Mouse (Mus musculus) intestine, embryonic 15.5 days (tissue): Measurements from ENCODE around the gene Tada2a. TPM values are rescaled to one million over a fixed set of nuclear protein-coding genes. Genes with fewer than 3 reads are reported as not detected.

ENCODE experiments used
- ATAC-seq: fragments of 200-750 bp; cut with Nextera tagmentation; 2 replicates; pipeline ENCODE4 v1.8.0; 2017; ENCODE audit warnings: moderate TSS enrichment, moderate library complexity
- H3K27ac ChIP-seq: fragments of 300-500 bp; sonication (generic); 2 replicates; pipeline ENCODE4 v1.5.1; 2015; ENCODE audit warnings: mild to moderate bottlenecking, inconsistent platforms
- H3K27me3 ChIP-seq: fragments of 300-500 bp; sonication (generic); replicated peaks from 2 replicates; pipeline ENCODE4 v1.6.1; 2015; ENCODE audit warnings: inconsistent platforms
- H3K36me3 ChIP-seq: fragments of 300-500 bp; sonication (generic); 2 replicates; pipeline ENCODE4 v1.6.1; 2015; ENCODE audit warnings: inconsistent platforms
- H3K4me1 ChIP-seq: fragments of 300-500 bp; sonication (generic); replicated peaks from 2 replicates; pipeline ENCODE4 v1.6.1; 2015; ENCODE audit warnings: inconsistent platforms
- H3K4me2 ChIP-seq: fragments of 300-500 bp; sonication (generic); replicated peaks from 2 replicates; pipeline ENCODE4 v1.6.1; 2015; ENCODE audit warnings: mild to moderate bottlenecking, inconsistent platforms
- H3K4me3 ChIP-seq: fragments of 300-500 bp; sonication (generic); replicated peaks from 2 replicates; pipeline ENCODE4 v1.5.1; 2015; ENCODE audit warnings: inconsistent platforms
- H3K9ac ChIP-seq: fragments of 300-500 bp; sonication (generic); 2 replicates; pipeline ENCODE4 v1.6.1; 2015; ENCODE audit warnings: inconsistent platforms
- H3K9me3 ChIP-seq: fragments of 300-500 bp; sonication (generic); 2 replicates; pipeline ENCODE4 v1.6.1; 2016; ENCODE audit warnings: inconsistent platforms
- WGBS: fragments of 180-500 bp; shearing (Covaris S2); methylation state at CpG from one replicate; pipeline ENCODE4 v1.1.7; 2015; 5-methylcytosine and 5-hydroxymethylcytosine counted together
- polyA plus RNA-seq: library from polyadenylated mRNA; unstranded; fragments of >200 nt; fragmentation: Nextera tagmentation; extraction: Ambion mirVana; gene quantifications from 2 replicates; pipeline ENCODE4 v1.2.1, GENCODE M21; 2015

The Tada2a gene
- 25.4 and 25.9 TPM in 2 replicates for polyA plus RNA-seq

- Histone ChIP-seq H3K9ac (peak within 1 kb of the TSS; percentile 85), H3K36me3 (no peaks in the 10 kb centered on the region), H3K27ac (peak within 1 kb of the TSS; percentile 74), H3K27me3 (no peaks in the 10 kb centered on the region), H3K4me1 (peaks cover 4% of the 10 kb centered on the region), H3K9me3 (no peaks in the 10 kb centered on the region), H3K4me2 (peak within 1 kb of the TSS; percentile 87), H3K4me3 (peak within 1 kb of the TSS; percentile 90)
- ATAC-seq = peak; percentile 96
- under 1% methylated on average over 67 of the region's 83 CpGs for WGBS
Observed at GRCm38 (mm10) chr11:84128943-84129798, at the start of gene Tada2a, which contains the start of gene Acaca. Tada2a (minus strand) TSS chr11:84129600. Acaca (plus strand) TSS chr11:84129672.

- H3K9ac ChIP-seq = no peak overlapping the region
- H3K4me2 ChIP-seq = peak overlapping the region; percentile 85
- H3K27me3 ChIP-seq = no peaks in the 10 kb centered on the region
- no peak for ATAC-seq
- H3K27ac ChIP-seq = peak overlapping the region; percentile 88; the same call in 1 of the 2 replicates
- no peaks in the 10 kb centered on the region for H3K9me3 ChIP-seq
- WGBS = 37% methylated on average over 4 of the region's 4 CpGs
- no peaks in the 10 kb centered on the region for H3K36me3 ChIP-seq
- peaks cover 7% of the 10 kb centered on the region for H3K4me1 ChIP-seq
- no peak overlapping the region for H3K4me3 ChIP-seq
Observed at GRCm38 (mm10) chr11:84178571-84178970, 49.2 kb upstream of the Tada2a start.

GRCm38 (mm10) chr11:84172539-84173435 is 43.4 kb upstream of the Tada2a start:
- WGBS = 59% methylated on average over 11 of the region's 11 CpGs
- H3K9me3 ChIP-seq = no peaks in the 10 kb centered on the region
- no peak overlapping the region for H3K9ac ChIP-seq

GRCm38 (mm10) chr11:84168701-84169288 is 39.4 kb upstream of the Tada2a start:
- H3K27me3 ChIP-seq = no peaks in the 10 kb centered on the region
- H3K4me2 ChIP-seq = peak overlapping the region; percentile 31; the same call in 1 of the 2 replicates
- WGBS = 26% methylated on average over 7 of the region's 7 CpGs
- no peaks in the 10 kb centered on the region for H3K36me3 ChIP-seq
- no peak overlapping the region for H3K4me3 ChIP-seq
- H3K9ac ChIP-seq = no peak overlapping the region
- peak; percentile 44 for ATAC-seq
- H3K27ac ChIP-seq = no peak overlapping the region
- no peaks in the 10 kb centered on the region for H3K9me3 ChIP-seq
- no peaks in the 10 kb centered on the region for H3K4me1 ChIP-seq

More at GRCm38 (mm10) chr11:84172539-84173435, 43.4 kb upstream of the Tada2a start:
- Histone ChIP-seq H3K27ac (0 out of 2 replicates have a peak overlapping the region, but pooled peaks have one; percentile 11), H3K27me3 (no peaks in the 10 kb centered on the region), H3K4me3 (no peak overlapping the region), H3K4me1 (no peaks in the 10 kb centered on the region), H3K4me2 (no peak overlapping the region), H3K36me3 (no peaks in the 10 kb centered on the region)
- peak; percentile 78 for ATAC-seq

- Histone ChIP-seq H3K4me1 (no peaks in the 10 kb centered on the region), H3K36me3 (no peaks in the 10 kb centered on the region), H3K27ac (no peak within 1 kb of the TSS), H3K4me3 (no peak within 1 kb of the TSS), H3K27me3 (no peaks in the 10 kb centered on the region), H3K9me3 (no peaks in the 10 kb centered on the region), H3K9ac (no peak within 1 kb of the TSS), H3K4me2 (no peak within 1 kb of the TSS)
- 0 out of 2 replicates have a peak, but pooled peaks have one; percentile 39 for ATAC-seq
- 71% methylated on average over 5 of the region's 5 CpGs for WGBS
Observed at GRCm38 (mm10) chr11:84167046-84167526, 37.7 kb upstream of the Tada2a start, which contains the start of gene Gm11437. Gm11437 (minus strand) TSS chr11:84167476.

- 24% methylated on average over 4 of the region's 4 CpGs for WGBS
Observed at GRCm38 (mm10) chr11:84164561-84164960, 35.2 kb upstream of the Tada2a start.

GRCm38 (mm10) chr11:84164123-84164522 is 34.7 kb upstream of the Tada2a start:
- Histone ChIP-seq H3K4me3 (no peak overlapping the region), H3K4me1 (no peaks in the 10 kb centered on the region), H3K27ac (no peak overlapping the region), H3K27me3 (no peaks in the 10 kb centered on the region), H3K4me2 (0 out of 2 replicates have a peak overlapping the region, but pooled peaks have one; percentile 14), H3K9ac (no peak overlapping the region), H3K36me3 (no peaks in the 10 kb centered on the region), H3K9me3 (no peaks in the 10 kb centered on the region)
- 82% methylated on average over 6 of the region's 6 CpGs for WGBS
- 0 out of 2 replicates have a peak, but pooled peaks have one; percentile 39 for ATAC-seq

More at GRCm38 (mm10) chr11:84164561-84164960, 35.2 kb upstream of the Tada2a start:
- no peak overlapping the region for H3K9ac ChIP-seq
- H3K27me3 ChIP-seq = no peaks in the 10 kb centered on the region
- H3K4me2 ChIP-seq = 0 out of 2 replicates have a peak overlapping the region, but pooled peaks have one; percentile 14
- H3K27ac ChIP-seq = no peak overlapping the region
- no peaks in the 10 kb centered on the region for H3K36me3 ChIP-seq
- no peak overlapping the region for H3K4me3 ChIP-seq
- ATAC-seq = peak; percentile 89
- no peaks in the 10 kb centered on the region for H3K9me3 ChIP-seq
- H3K4me1 ChIP-seq = no peaks in the 10 kb centered on the region

GRCm38 (mm10) chr11:84156535-84157262 is 27.3 kb upstream of the Tada2a start:
- no peak overlapping the region for H3K9ac ChIP-seq
- no peaks in the 10 kb centered on the region for H3K9me3 ChIP-seq
- peak; percentile 94 for ATAC-seq
- WGBS = 65% methylated on average over 4 of the region's 4 CpGs
- no peaks in the 10 kb centered on the region for H3K4me1 ChIP-seq
- no peak overlapping the region for H3K4me2 ChIP-seq
- H3K27ac ChIP-seq = no peak overlapping the region
- no peaks in the 10 kb centered on the region for H3K27me3 ChIP-seq
- H3K36me3 ChIP-seq = no peaks in the 10 kb centered on the region
- H3K4me3 ChIP-seq = no peak overlapping the region

- no peak for ATAC-seq
- Histone ChIP-seq H3K36me3 (no peaks in the 10 kb centered on the region), H3K4me3 (no peak overlapping the region), H3K27me3 (no peaks in the 10 kb centered on the region), H3K4me1 (no peaks in the 10 kb centered on the region), H3K27ac (no peak overlapping the region), H3K4me2 (no peak overlapping the region), H3K9ac (no peak overlapping the region), H3K9me3 (no peaks in the 10 kb centered on the region)
- 64% methylated on average over 2 of the region's 2 CpGs for WGBS
Observed at GRCm38 (mm10) chr11:84150884-84151283, 21.5 kb upstream of the Tada2a start.

GRCm38 (mm10) chr11:84146081-84146480 is 16.7 kb upstream of the Tada2a start:
- WGBS = 67% methylated on average over 3 of the region's 3 CpGs
- Histone ChIP-seq H3K36me3 (no peaks in the 10 kb centered on the region), H3K27ac (no peak overlapping the region), H3K4me1 (no peaks in the 10 kb centered on the region), H3K9me3 (no peaks in the 10 kb centered on the region), H3K4me3 (no peak overlapping the region), H3K4me2 (no peak overlapping the region), H3K9ac (no peak overlapping the region), H3K27me3 (no peaks in the 10 kb centered on the region)
- ATAC-seq = peak; percentile 66

- Histone ChIP-seq H3K9me3 (no peaks in the 10 kb centered on the region), H3K4me3 (no peak overlapping the region), H3K9ac (no peak overlapping the region), H3K4me2 (no peak overlapping the region), H3K27ac (no peak overlapping the region), H3K27me3 (no peaks in the 10 kb centered on the region), H3K36me3 (no peaks in the 10 kb centered on the region), H3K4me1 (no peaks in the 10 kb centered on the region)
- WGBS = 74% methylated on average over 10 of the region's 10 CpGs
- ATAC-seq = no peak
Observed at GRCm38 (mm10) chr11:84145201-84145798, 15.9 kb upstream of the Tada2a start.
